Mouse (Mus musculus) hindlimb bud, embryonic 11.5 days (tissue): Measurements from ENCODE around the gene Wdr75.

Experiments used
- DNase-seq: peaks from one replicate; pipeline ENCODE4 v3.0.0-alpha.2; 2012; ENCODE audit warnings: low read depth, low spot score; ENCODE audit errors: extremely low spot score

Gene Wdr75

GRCm38 (mm10) chr1:45835362-45836063 lies 40.5 kb downstream of the Wdr75 start:
- no peak for DNase-seq

GRCm38 (mm10) chr1:45837736-45838135 lies 42.8 kb downstream of the Wdr75 start:
- no peak for DNase-seq

GRCm38 (mm10) chr1:45838271-45838670 lies 43.3 kb downstream of the Wdr75 start:
- no peak for DNase-seq

- DNase-seq: no peak
Observed at GRCm38 (mm10) chr1:45845466-45845865, 50.5 kb downstream of the Wdr75 start.

GRCm38 (mm10) chr1:45858038-45858437 lies 63.1 kb downstream of the Wdr75 start:
- no peak for DNase-seq

- DNase-seq: no peak
Observed at GRCm38 (mm10) chr1:45860349-45860748, 65.4 kb downstream of the Wdr75 start.

- no peak for DNase-seq
Observed at GRCm38 (mm10) chr1:45861162-45861561, 66.2 kb downstream of the Wdr75 start.

- DNase-seq: no peak
Observed at GRCm38 (mm10) chr1:45863641-45864040, 68.7 kb downstream of the Wdr75 start.

- DNase-seq: no peak
Observed at GRCm38 (mm10) chr1:45864564-45865014, 69.6 kb downstream of the Wdr75 start.

- no peak for DNase-seq
Observed at GRCm38 (mm10) chr1:45865316-45865715, 70.3 kb downstream of the Wdr75 start.

GRCm38 (mm10) chr1:45865727-45866126 lies 70.8 kb downstream of the Wdr75 start:
- no peak for DNase-seq

GRCm38 (mm10) chr1:45866288-45867018 lies 71.5 kb downstream of the Wdr75 start:
- no peak for DNase-seq

GRCm38 (mm10) chr1:45868050-45868449 lies 73.1 kb downstream of the Wdr75 start:
- no peak for DNase-seq

GRCm38 (mm10) chr1:45868479-45869137 lies 73.6 kb downstream of the Wdr75 start:
- DNase-seq: no peak
